Mouse (Mus musculus): ENCODE data around the gene Dkkl1. TPM values are rescaled to one million over a fixed set of nuclear protein-coding genes. Genes with fewer than 3 reads are reported as not detected.

Dkkl1 gene
- polyA plus RNA-seq, 1 experiment from 2014 or later: 8.5 TPM

DNA sequence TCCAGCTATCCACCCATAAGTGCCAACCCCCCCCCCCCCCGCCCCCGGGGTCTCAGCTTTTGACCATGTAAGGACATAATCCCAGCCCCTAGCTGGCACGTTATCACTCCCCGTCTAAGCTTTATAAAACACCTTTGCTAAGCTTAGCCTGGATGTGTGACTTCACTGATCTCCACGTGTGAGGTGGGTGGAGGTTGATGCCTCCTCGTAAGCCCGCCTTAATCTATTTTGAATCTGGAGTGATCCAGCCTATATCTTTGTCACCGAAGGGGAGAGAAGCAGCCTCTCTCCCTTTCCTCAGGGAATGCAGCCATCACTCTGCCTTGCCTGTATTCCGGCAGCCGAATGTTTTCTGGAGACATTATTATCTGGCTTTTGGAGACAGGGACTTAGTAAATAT is 9.3 kb downstream of the Dkkl1 start:
- Histone ChIP-seq H3K9ac (ENCODE audit: low read depth, low read length) (no peak overlapping the region), H3K27me3 (replicated peaks; ENCODE audit: control insufficient read depth, insufficient read depth, low read length) (no peaks in the 10 kb centered on the region), H3K4me3 (ENCODE audit: low read depth, low read length) (no peak overlapping the region), H3K9me3 (ENCODE audit: control insufficient read depth, low read length) (no peaks in the 10 kb centered on the region), H3K36me3 (ENCODE audit: control insufficient read depth, insufficient read depth, low read length) (no peaks in the 10 kb centered on the region), H3K4me2 (ENCODE audit: low read depth, low read length) (no peak overlapping the region), H3K27ac (replicated peaks; ENCODE audit: low read depth, low read length) (no peak overlapping the region), H3K4me1 (ENCODE audit: control insufficient read depth, insufficient read depth, low read length) (no peaks in the 10 kb centered on the region)
- DNase-seq (ENCODE audit: low spot score): no peak
- WGBS: 55% methylated on average over 10 of the region's 10 CpGs
- ATAC-seq (ENCODE audit: low read depth): no peak

DNA sequence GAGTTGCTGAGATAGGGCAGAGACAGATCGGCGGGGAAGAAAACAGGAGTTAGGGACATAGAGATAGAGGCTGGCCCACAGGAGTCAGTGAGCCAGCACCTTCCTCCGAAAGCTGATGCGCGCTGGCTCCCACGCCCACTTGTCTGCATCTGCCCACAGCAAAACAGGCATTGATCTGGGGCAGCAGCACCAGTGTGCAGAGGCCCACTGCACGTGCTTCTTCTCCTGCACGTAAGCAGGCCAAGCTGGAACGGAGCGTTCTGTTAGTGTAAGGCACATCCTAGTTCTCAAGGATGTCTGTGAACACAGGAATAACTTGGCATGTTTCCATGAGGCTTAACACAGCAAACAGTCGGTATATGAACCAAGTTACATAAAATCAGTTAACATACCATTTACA is 13.0 kb downstream of the Dkkl1 start:
- no peak for ATAC-seq (ENCODE audit: low read depth)
- no peaks in the 10 kb centered on the region for H3K9me3 ChIP-seq (ENCODE audit: control insufficient read depth, low read length)
- H3K4me3 ChIP-seq (ENCODE audit: low read depth, low read length): no peak overlapping the region
- H3K27ac ChIP-seq (replicated peaks; ENCODE audit: low read depth, low read length): no peak overlapping the region
- H3K36me3 ChIP-seq (ENCODE audit: control insufficient read depth, insufficient read depth, low read length): no peaks in the 10 kb centered on the region
- DNase-seq (ENCODE audit: low spot score): no peak
- no peaks in the 10 kb centered on the region for H3K4me1 ChIP-seq (ENCODE audit: control insufficient read depth, insufficient read depth, low read length)
- H3K4me2 ChIP-seq (ENCODE audit: low read depth, low read length): no peak overlapping the region
- H3K9ac ChIP-seq (ENCODE audit: low read depth, low read length): 0 out of 2 replicates have a peak overlapping the region, but pooled peaks have one; percentile 19
- H3K27me3 ChIP-seq (replicated peaks; ENCODE audit: control insufficient read depth, insufficient read depth, low read length): no peaks in the 10 kb centered on the region
- WGBS: 78% methylated on average over 11 of the region's 11 CpGs

- no peak overlapping the region for H3K4me2 ChIP-seq (ENCODE audit: low read depth, low read length)
- DNase-seq (ENCODE audit: low spot score): peak; percentile 87
- H3K9me3 ChIP-seq (ENCODE audit: control insufficient read depth, low read length): no peaks in the 10 kb centered on the region
- peak; percentile 56; the same call in 1 of the 2 replicates for ATAC-seq (ENCODE audit: low read depth)
- H3K9ac ChIP-seq (ENCODE audit: low read depth, low read length): 0 out of 2 replicates have a peak overlapping the region, but pooled peaks have one; percentile 19
- no peak overlapping the region for H3K4me3 ChIP-seq (ENCODE audit: low read depth, low read length)
- H3K27ac ChIP-seq (replicated peaks; ENCODE audit: low read depth, low read length): no peak overlapping the region
- H3K27me3 ChIP-seq (replicated peaks; ENCODE audit: control insufficient read depth, insufficient read depth, low read length): no peaks in the 10 kb centered on the region
- no peaks in the 10 kb centered on the region for H3K4me1 ChIP-seq (ENCODE audit: control insufficient read depth, insufficient read depth, low read length)
- no peaks in the 10 kb centered on the region for H3K36me3 ChIP-seq (ENCODE audit: control insufficient read depth, insufficient read depth, low read length)
- WGBS: 13% methylated on average over 5 of the region's 5 CpGs
These were observed 13.5 kb downstream of the Dkkl1 start for GRCm38 (mm10) chr7:45198435-45198834.

GRCm38 (mm10) chr7:45196994-45197393 is 15.0 kb downstream of the Dkkl1 start:
- Histone ChIP-seq H3K4me2 (ENCODE audit: low read depth, low read length) (no peak overlapping the region), H3K9ac (ENCODE audit: low read depth, low read length) (peak overlapping the region; percentile 14; the same call in 1 of the 2 replicates), H3K9me3 (ENCODE audit: control insufficient read depth, low read length) (no peaks in the 10 kb centered on the region), H3K27ac (replicated peaks; ENCODE audit: low read depth, low read length) (no peak overlapping the region), H3K4me3 (ENCODE audit: low read depth, low read length) (no peak overlapping the region), H3K27me3 (replicated peaks; ENCODE audit: control insufficient read depth, insufficient read depth, low read length) (no peaks in the 10 kb centered on the region), H3K4me1 (ENCODE audit: control insufficient read depth, insufficient read depth, low read length) (0 out of 2 replicates have a peak, but pooled peaks cover 3% of the 10 kb centered on the region), H3K36me3 (ENCODE audit: control insufficient read depth, insufficient read depth, low read length) (no peaks in the 10 kb centered on the region)
- 71% methylated on average over 4 of the region's 5 CpGs for WGBS
- ATAC-seq (ENCODE audit: low read depth) (no peak), DNase-seq (ENCODE audit: low spot score) (no peak)

DNA sequence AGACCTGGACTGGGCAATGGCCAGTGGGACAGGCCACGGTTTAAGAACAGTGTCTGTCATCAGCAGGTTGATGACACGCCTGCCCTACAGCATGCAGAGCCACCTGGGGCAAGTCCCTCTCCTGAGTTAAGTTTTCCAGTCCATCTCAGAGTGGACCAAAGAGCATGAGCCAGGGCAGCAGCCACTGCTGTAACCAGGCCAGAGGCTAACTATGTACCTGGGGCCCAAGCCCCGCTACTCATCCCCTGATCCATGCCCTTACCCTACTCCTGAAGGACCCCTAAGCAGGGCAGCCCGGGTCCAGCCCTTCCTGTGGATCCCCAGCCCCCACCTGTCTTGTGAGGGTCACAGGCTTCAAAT is 15.8 kb downstream of the Dkkl1 start:
- Histone ChIP-seq H3K36me3 (ENCODE audit: control insufficient read depth, insufficient read depth, low read length) (no peaks in the 10 kb centered on the region), H3K4me2 (ENCODE audit: low read depth, low read length) (no peak overlapping the region), H3K4me1 (ENCODE audit: control insufficient read depth, insufficient read depth, low read length) (peaks cover 8% of the 10 kb centered on the region; the same call in 1 of the 2 replicates), H3K9ac (ENCODE audit: low read depth, low read length) (no peak overlapping the region), H3K27ac (replicated peaks; ENCODE audit: low read depth, low read length) (no peak overlapping the region), H3K9me3 (ENCODE audit: control insufficient read depth, low read length) (no peaks in the 10 kb centered on the region), H3K27me3 (replicated peaks; ENCODE audit: control insufficient read depth, insufficient read depth, low read length) (no peaks in the 10 kb centered on the region), H3K4me3 (ENCODE audit: low read depth, low read length) (no peak overlapping the region)
- WGBS: 73% methylated on average over 4 of the region's 4 CpGs
- ATAC-seq (ENCODE audit: low read depth): no peak
- no peak for DNase-seq (ENCODE audit: low spot score)

DNA sequence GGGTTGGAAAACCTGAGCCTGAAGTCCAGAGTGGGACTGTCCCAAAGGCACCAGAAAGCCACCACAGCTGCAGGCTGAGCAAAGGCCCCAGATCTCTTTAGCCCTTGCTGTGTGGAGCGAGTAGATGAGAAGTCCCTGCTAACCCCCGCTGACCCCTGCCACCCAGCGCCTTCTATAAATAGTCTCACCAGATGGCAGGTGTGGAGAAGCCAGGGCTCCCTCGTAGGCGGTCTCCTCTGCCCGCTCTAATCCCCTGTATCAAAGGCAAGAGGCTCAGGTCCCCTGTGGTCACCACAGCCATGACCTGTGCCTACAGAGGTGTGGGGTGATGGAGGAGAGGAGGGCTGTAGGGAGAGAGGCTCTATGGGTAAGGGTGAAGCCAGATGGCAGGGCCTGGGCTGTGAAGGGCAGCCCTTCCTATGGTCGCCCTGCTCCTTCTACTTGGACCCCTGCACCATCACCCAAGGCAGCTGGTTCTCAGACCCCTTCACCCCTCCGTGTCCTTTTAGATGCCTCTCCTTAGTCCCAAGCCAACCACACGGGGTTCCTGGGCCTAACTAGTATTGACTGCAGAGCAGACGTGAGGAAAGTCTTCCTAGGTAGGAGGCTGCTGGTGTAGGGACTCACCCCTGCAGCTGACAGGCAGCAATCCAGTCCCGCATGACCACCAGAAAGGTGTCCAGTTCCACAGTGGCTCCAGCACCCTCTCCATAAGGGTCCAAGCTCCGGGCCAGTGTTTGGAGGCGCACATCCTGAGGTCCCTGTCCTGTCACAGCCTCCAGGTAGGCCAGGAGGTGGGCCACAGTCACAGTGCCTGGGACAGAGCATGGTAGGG is 16.4 kb downstream of the Dkkl1 start:
- H3K9me3 ChIP-seq (ENCODE audit: control insufficient read depth, low read length): no peaks in the 10 kb centered on the region
- DNase-seq (ENCODE audit: low spot score) (no peak), ATAC-seq (ENCODE audit: low read depth) (no peak)
- H3K9ac ChIP-seq (ENCODE audit: low read depth, low read length): no peak overlapping the region
- H3K4me2 ChIP-seq (ENCODE audit: low read depth, low read length): no peak overlapping the region
- no peaks in the 10 kb centered on the region for H3K36me3 ChIP-seq (ENCODE audit: control insufficient read depth, insufficient read depth, low read length)
- no peaks in the 10 kb centered on the region for H3K27me3 ChIP-seq (replicated peaks; ENCODE audit: control insufficient read depth, insufficient read depth, low read length)
- peaks cover 8% of the 10 kb centered on the region; the same call in 1 of the 2 replicates for H3K4me1 ChIP-seq (ENCODE audit: control insufficient read depth, insufficient read depth, low read length)
- H3K27ac ChIP-seq (replicated peaks; ENCODE audit: low read depth, low read length): no peak overlapping the region
- WGBS: 55% methylated on average over 13 of the region's 13 CpGs
- no peak overlapping the region for H3K4me3 ChIP-seq (ENCODE audit: low read depth, low read length)

- DNase-seq (ENCODE audit: low spot score) (no peak), ATAC-seq (ENCODE audit: low read depth) (no peak)
- Histone ChIP-seq H3K27me3 (replicated peaks; ENCODE audit: control insufficient read depth, insufficient read depth, low read length) (0 out of 2 replicates have a peak, but pooled peaks cover 3% of the 10 kb centered on the region), H3K9ac (ENCODE audit: low read depth, low read length) (no peak overlapping the region), H3K36me3 (ENCODE audit: control insufficient read depth, insufficient read depth, low read length) (no peaks in the 10 kb centered on the region), H3K9me3 (ENCODE audit: control insufficient read depth, low read length) (no peaks in the 10 kb centered on the region), H3K4me2 (ENCODE audit: low read depth, low read length) (no peak overlapping the region), H3K4me1 (ENCODE audit: control insufficient read depth, insufficient read depth, low read length) (peaks cover 8% of the 10 kb centered on the region; the same call in 1 of the 2 replicates), H3K27ac (replicated peaks; ENCODE audit: low read depth, low read length) (no peak overlapping the region), H3K4me3 (ENCODE audit: low read depth, low read length) (no peak overlapping the region)
- WGBS: 74% methylated on average over 15 of the region's 17 CpGs
These were observed 17.8 kb downstream of the Dkkl1 start for GRCm38 (mm10) chr7:45193871-45194785.

DNA sequence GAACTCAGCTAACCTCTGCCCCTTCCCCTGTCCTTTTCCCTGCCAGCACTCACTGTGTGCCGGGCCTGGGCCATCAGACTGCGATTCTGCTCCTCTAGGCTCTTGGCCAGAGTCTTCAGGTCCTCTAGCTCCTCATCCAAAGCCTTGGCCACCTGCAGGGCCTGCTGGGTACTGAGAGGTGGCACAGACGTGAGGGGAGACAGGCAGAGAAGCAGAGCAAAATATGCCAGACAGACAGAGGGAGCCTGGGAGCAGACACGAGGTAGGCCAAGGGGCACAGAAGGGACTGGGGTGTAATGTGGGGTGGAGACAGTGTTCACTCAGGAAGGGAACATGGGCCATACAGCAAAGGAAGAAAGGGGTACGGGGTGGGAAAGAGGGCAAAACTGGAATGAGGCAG is 18.5 kb downstream of the Dkkl1 start:
- no peaks in the 10 kb centered on the region for H3K9me3 ChIP-seq (ENCODE audit: control insufficient read depth, low read length)
- no peak overlapping the region for H3K4me3 ChIP-seq (ENCODE audit: low read depth, low read length)
- H3K27me3 ChIP-seq (replicated peaks; ENCODE audit: control insufficient read depth, insufficient read depth, low read length): 0 out of 2 replicates have a peak, but pooled peaks cover 3% of the 10 kb centered on the region
- no peak overlapping the region for H3K4me2 ChIP-seq (ENCODE audit: low read depth, low read length)
- no peak overlapping the region for H3K9ac ChIP-seq (ENCODE audit: low read depth, low read length)
- WGBS: 70% methylated on average over 4 of the region's 5 CpGs
- peaks cover 8% of the 10 kb centered on the region; the same call in 1 of the 2 replicates for H3K4me1 ChIP-seq (ENCODE audit: control insufficient read depth, insufficient read depth, low read length)
- DNase-seq (ENCODE audit: low spot score): no peak
- H3K27ac ChIP-seq (replicated peaks; ENCODE audit: low read depth, low read length): no peak overlapping the region
- H3K36me3 ChIP-seq (ENCODE audit: control insufficient read depth, insufficient read depth, low read length): no peaks in the 10 kb centered on the region
- ATAC-seq (ENCODE audit: low read depth): no peak

Data from embryonic facial prominence, embryonic 14.5 days (tissue).